Mouse (Mus musculus) hindbrain, embryonic 16.5 days (tissue): ENCODE data around the gene Pappa2. TPM values are rescaled to one million over a fixed set of nuclear protein-coding genes. Genes with fewer than 3 reads are reported as not detected.
A peak's percentile ranks its signal among the peaks of the same experiment; 100 is the strongest.

Experiments used
- ATAC-seq: fragments of 200-750 bp; cut with Nextera tagmentation; 2 replicates; pipeline ENCODE4 v1.8.0; 2017; ENCODE audit warnings: moderate TSS enrichment, moderate library complexity
- H3K27ac ChIP-seq: fragments of 300-500 bp; sonication (generic); 2 replicates; pipeline ENCODE4 v1.5.1; 2014; ENCODE audit warnings: low read depth, mild to moderate bottlenecking, control low read depth, low read length, moderate library complexity
- H3K27me3 ChIP-seq: fragments of 300-500 bp; sonication (generic); replicated peaks from 2 replicates; pipeline ENCODE4 v1.6.1; 2014; ENCODE audit warnings: low read length; ENCODE audit not compliant: control insufficient read depth, insufficient read depth
- H3K36me3 ChIP-seq: fragments of 300-500 bp; sonication (generic); 2 replicates; pipeline ENCODE4 v1.6.1; 2014; ENCODE audit warnings: mild to moderate bottlenecking, low read length, moderate library complexity, mixed read lengths; ENCODE audit not compliant: control insufficient read depth, insufficient read depth
- H3K4me1 ChIP-seq: fragments of 300-500 bp; sonication (generic); 2 replicates; pipeline ENCODE4 v1.6.1; 2014; ENCODE audit warnings: low read depth, low read length; ENCODE audit not compliant: control insufficient read depth, insufficient read depth
- H3K4me2 ChIP-seq: fragments of 300-500 bp; sonication (generic); 2 replicates; pipeline ENCODE4 v1.6.1; 2014; ENCODE audit warnings: mild to moderate bottlenecking, low read length, control low read depth, moderate library complexity
- H3K4me3 ChIP-seq: fragments of 300-500 bp; sonication (generic); 2 replicates; pipeline ENCODE4 v1.5.1; 2014; ENCODE audit warnings: mild to moderate bottlenecking, low read length, control low read depth, moderate library complexity
- H3K9ac ChIP-seq: fragments of 300-500 bp; sonication (generic); 2 replicates; pipeline ENCODE4 v1.6.1; 2014; ENCODE audit warnings: low read depth, mild to moderate bottlenecking, control low read depth, low read length, moderate library complexity
- H3K9me3 ChIP-seq: fragments of 300-500 bp; sonication (generic); 2 replicates; pipeline ENCODE4 v1.6.1; 2014; ENCODE audit warnings: mild to moderate bottlenecking, low read length, moderate library complexity; ENCODE audit not compliant: control insufficient read depth
- WGBS: fragments of 180-500 bp; shearing (Covaris S2); extraction: QIAGEN DNeasy Blood & Tissue Kit; methylation state at CpG from one replicate; pipeline ENCODE4 v1.1.7; 2014; 5-methylcytosine and 5-hydroxymethylcytosine counted together
- polyA plus RNA-seq: library from polyadenylated mRNA; unstranded; fragments of >200 nt; fragmentation: Nextera tagmentation; extraction: Ambion mirVana; gene quantifications from 2 replicates; pipeline ENCODE4 v1.2.1, GENCODE M21; 2015

Pappa2 gene
- polyA plus RNA-seq, 1 experiment from 2014 or later, result 0.79 TPM

DNA sequence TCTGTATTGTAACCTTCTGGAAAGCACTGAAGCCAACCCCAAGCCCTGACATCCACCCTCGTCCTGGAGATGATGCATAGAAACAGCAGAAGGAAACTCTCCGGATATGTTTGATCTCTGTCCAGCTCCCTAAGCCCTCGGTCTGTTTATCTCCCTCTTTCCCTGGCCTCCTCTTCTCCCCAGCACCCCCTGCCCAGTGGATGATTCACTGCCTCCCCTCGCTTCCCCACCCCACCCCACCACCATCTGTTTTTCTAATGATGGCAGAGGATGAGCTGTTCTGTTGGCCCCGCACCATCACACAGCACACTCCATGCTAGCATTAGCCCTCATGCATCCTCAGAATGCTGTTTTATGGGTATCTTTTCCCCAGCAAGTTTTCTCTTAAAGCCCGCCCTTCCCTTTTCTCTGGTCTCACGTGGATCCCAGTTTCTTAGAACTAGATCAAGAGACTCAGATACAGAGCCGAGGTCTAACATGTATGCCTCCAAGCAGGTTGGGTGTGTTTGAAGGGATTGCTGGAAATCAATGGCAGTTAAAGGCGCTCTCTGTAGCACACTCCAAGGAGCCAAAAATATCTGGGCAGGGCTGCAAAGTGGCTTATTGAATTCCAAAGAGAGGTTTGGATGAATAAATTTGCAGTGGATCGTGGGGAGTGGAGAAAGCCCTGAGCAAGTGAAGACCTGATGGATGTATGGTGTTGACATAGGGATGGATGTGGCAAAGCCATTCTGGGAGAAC lies 231.8 kb downstream of the Pappa2 start:
- H3K36me3 ChIP-seq, result no peaks in the 10 kb centered on the region
- H3K4me2 ChIP-seq, result no peak overlapping the region
- H3K9me3 ChIP-seq, result no peaks in the 10 kb centered on the region
- peak; percentile 75 for ATAC-seq
- H3K4me3 ChIP-seq, result no peak overlapping the region
- no peaks in the 10 kb centered on the region for H3K4me1 ChIP-seq
- H3K9ac ChIP-seq, result no peak overlapping the region
- H3K27me3 ChIP-seq, result no peaks in the 10 kb centered on the region
- 65% methylated on average over 10 of the region's 10 CpGs for WGBS
- no peak overlapping the region for H3K27ac ChIP-seq

DNA sequence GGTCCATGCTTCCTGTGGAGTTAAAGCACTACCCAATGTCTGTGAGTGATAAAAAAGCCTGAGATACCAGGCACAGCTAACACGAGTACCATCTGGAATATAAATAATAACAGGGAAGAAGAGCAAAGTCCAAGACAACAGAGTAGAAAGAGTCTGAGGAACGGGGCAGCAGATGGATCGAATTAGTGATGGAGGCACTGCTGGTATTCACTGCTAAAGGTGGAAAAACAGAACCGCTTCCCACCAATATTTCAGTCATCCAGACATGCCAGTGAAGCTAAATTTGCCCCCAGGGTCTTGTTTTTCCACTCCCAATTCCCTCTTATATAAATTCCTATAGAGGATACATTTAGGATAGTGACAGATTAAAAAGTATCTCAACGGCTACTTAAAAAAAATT lies 238.8 kb downstream of the Pappa2 start:
- no peak overlapping the region for H3K4me3 ChIP-seq
- no peaks in the 10 kb centered on the region for H3K9me3 ChIP-seq
- no peaks in the 10 kb centered on the region for H3K36me3 ChIP-seq
- WGBS, result 78% methylated on average over 5 of the region's 5 CpGs
- H3K4me2 ChIP-seq, result no peak overlapping the region
- H3K27me3 ChIP-seq, result no peaks in the 10 kb centered on the region
- no peak for ATAC-seq
- no peaks in the 10 kb centered on the region for H3K4me1 ChIP-seq
- H3K27ac ChIP-seq, result no peak overlapping the region
- no peak overlapping the region for H3K9ac ChIP-seq

DNA sequence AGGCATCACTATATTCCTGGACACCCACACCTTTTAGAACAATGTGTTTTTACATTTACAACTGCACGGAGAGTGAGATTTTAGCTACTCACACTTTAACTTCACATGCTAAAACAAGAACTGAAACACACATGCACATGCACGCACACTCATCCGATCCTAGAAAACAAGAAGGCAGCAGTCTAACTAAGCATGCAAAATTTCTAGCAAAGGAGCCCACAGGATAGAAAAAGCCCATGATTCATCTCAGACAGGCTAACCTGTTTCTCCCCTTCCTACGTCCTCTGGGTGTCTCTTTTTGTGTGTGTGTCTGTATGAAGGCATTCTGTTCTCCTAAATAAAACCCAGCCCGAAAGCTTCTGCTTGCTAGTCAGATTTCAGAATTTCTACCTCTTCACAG lies 239.3 kb downstream of the Pappa2 start:
- Histone ChIP-seq H3K27me3 (no peaks in the 10 kb centered on the region), H3K27ac (no peak overlapping the region), H3K4me3 (no peak overlapping the region), H3K36me3 (no peaks in the 10 kb centered on the region), H3K4me1 (no peaks in the 10 kb centered on the region), H3K9ac (no peak overlapping the region), H3K9me3 (no peaks in the 10 kb centered on the region), H3K4me2 (no peak overlapping the region)
- ATAC-seq, result no peak
- WGBS, result 89% methylated on average over 5 of the region's 5 CpGs

DNA sequence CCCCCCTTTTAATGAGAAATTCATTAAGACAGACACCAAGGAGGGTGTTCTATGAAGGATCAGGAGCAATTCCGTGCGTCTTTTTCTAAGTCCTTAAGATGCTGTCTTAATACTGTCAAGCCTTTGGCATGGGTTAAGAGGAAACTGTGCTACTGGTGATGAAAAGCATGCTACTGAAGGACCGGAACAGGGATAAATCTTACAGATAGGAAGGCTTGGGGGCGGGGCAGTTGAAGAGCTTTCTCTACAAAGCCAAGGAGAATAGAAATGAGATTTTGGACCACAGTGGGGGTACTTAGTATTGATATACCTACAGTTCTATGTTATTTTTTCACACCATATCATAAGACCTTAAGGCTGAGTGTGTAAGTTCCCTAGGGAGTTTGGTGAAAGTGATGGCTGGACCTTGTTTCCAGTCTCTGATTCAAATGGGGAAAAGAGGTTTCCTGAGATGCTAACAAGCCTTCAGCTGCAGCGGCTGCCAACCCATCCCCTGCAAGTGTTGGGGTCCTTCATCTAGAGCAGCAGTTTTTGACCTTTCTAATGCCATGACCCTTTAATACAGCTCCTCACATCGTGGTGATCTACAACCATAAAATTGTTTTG lies 240.0 kb downstream of the Pappa2 start:
- H3K9ac ChIP-seq, result no peak overlapping the region
- H3K36me3 ChIP-seq, result no peaks in the 10 kb centered on the region
- H3K27ac ChIP-seq, result no peak overlapping the region
- H3K9me3 ChIP-seq, result no peaks in the 10 kb centered on the region
- no peaks in the 10 kb centered on the region for H3K27me3 ChIP-seq
- H3K4me1 ChIP-seq, result no peaks in the 10 kb centered on the region
- H3K4me2 ChIP-seq, result no peak overlapping the region
- no peak overlapping the region for H3K4me3 ChIP-seq
- no peak for ATAC-seq
- 81% methylated on average over 6 of the region's 6 CpGs for WGBS

DNA sequence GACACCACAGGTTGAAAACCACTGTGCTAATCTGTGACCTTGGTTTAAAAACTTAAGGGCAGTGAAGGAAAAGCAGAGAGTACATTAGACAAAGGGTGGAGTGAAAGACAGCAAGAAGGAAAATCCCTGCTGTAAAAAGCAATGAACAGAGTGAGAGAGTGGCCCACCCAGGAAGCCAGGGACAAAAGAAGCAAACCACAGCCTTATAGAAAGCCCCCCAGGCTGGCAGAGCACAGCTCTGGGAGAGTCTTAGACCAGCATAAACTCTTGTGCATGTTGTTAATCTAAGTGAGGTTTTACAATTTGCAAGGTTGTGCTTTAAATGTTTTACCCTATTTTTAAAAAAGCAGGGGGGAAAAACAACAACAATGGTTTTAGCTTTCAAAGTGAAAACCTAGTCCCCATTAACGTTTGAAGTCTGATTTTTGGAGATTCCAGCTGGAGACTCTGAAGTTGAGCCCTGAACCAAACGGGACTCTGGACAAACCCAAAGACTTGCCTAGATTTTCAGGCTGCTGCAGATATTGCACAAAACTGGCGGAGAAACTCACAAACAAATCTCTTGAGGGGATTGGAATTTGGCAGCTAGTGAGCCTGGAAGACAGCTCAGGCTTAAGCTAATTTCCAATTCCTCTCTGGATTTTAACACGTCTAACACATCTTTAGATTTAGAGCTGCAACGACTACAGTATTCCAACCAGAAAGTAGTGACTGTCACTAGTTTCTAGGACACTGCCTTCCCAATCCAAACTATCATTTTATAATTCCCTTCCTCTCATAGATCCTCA lies 241.0 kb downstream of the Pappa2 start:
- Histone ChIP-seq H3K4me3 (no peak overlapping the region), H3K9ac (no peak overlapping the region), H3K36me3 (no peaks in the 10 kb centered on the region), H3K4me2 (no peak overlapping the region), H3K27ac (no peak overlapping the region), H3K4me1 (no peaks in the 10 kb centered on the region), H3K27me3 (no peaks in the 10 kb centered on the region), H3K9me3 (no peaks in the 10 kb centered on the region)
- 38% methylated on average over 5 of the region's 5 CpGs for WGBS
- no peak for ATAC-seq

DNA sequence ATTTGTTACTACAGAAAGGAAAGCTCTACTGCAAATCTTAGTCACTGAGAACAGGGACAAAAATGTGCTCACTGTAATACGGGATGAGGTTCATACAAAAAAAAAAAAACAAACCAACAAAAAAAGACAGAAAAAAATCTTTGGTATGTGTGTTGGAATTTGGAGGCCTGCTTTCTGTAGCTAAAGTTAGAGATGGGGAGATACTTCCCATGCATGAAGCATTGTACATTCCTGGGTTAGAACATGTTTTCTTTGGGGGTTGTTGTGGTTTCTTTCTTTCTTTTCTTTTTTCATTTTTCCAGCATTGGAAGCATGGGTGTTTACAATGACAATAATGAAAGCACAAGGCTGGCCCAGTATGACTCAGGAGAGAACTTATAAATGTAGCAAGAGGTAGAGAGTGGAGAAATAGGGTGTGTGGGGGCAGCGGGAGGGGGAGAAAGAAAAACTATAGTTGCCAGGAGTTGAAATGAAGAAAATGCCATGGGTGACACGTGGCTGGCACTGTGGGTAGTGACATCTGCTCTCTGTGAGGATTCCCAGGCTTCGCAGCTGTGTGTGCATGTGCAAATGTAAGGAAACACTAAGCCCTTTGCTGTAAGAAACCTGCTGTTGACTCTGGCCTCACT lies 247.3 kb downstream of the Pappa2 start:
- Histone ChIP-seq H3K9me3 (no peaks in the 10 kb centered on the region), H3K4me2 (no peak overlapping the region), H3K9ac (no peak overlapping the region), H3K27ac (no peak overlapping the region), H3K27me3 (no peaks in the 10 kb centered on the region), H3K36me3 (no peaks in the 10 kb centered on the region), H3K4me1 (no peaks in the 10 kb centered on the region), H3K4me3 (no peak overlapping the region)
- no peak for ATAC-seq
- 55% methylated on average over 4 of the region's 4 CpGs for WGBS

DNA sequence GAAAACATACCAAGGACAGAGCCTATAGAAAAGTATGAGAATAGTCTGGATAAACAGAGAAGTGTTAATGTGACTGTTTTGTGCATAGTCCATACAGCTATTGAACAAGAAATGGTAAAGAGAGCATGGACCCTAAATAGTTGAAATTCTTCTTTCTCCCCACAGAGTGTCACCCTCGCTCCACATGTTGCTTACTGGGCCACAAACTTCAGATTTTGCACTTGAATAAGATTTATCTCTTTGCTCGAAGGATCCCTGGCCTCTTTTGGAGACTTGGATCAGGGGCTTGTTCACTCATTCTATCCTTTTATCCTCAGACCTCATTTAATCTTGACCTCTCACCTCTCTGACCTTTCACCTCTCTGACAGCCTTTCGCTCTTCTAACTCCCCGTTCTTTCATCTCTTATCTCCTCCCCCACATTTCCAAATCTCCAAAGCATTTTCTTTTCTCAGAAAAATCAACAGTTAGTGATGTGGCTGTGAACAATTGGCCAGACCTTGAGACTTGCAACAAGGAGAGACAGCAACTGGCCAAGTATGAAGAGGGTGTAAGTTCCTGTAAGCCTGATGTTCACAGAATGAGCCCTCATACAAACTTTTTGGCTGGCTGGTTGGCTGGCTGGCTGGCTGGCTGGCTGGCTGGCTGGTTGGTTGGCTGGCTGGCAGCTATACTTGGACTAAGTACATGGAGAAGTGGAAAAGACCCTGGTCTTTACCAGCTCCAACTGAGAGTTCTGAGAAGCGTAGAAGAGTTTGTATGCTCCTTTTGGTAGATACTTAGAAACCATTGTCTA lies 266.8 kb downstream of the Pappa2 start:
- Histone ChIP-seq H3K36me3 (no peaks in the 10 kb centered on the region), H3K4me1 (no peaks in the 10 kb centered on the region), H3K4me2 (no peak overlapping the region), H3K4me3 (no peak overlapping the region), H3K27ac (no peak overlapping the region), H3K9me3 (no peaks in the 10 kb centered on the region), H3K9ac (no peak overlapping the region), H3K27me3 (no peaks in the 10 kb centered on the region)
- ATAC-seq, result peak; percentile 65; the same call in 1 of the 2 replicates
- WGBS, result 36% methylated on average over 5 of the region's 5 CpGs

DNA sequence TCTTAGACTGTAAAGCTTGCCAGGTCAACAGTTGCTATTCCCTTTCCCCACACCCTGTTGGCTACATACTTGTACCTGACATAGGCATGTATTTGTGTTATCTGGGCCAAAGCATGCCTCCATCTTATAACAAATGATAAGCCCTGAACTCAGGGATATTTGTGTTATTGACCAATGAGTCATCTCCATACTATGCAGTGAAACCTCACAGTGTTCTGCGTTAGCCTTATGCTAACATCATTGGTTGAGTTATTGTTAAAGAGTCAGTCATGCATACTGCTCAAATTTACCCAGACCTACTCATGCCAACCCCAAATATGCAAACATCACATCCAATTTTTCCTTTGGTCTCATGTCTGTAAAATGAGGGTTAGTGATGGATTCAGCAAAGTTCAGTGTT lies 279.0 kb downstream of the Pappa2 start:
- no peak overlapping the region for H3K27ac ChIP-seq
- no peak overlapping the region for H3K4me3 ChIP-seq
- H3K9ac ChIP-seq, result no peak overlapping the region
- H3K36me3 ChIP-seq, result no peaks in the 10 kb centered on the region
- no peaks in the 10 kb centered on the region for H3K9me3 ChIP-seq
- WGBS, result 97% methylated on average over 1 of the region's 1 CpGs
- H3K4me2 ChIP-seq, result no peak overlapping the region
- no peaks in the 10 kb centered on the region for H3K4me1 ChIP-seq
- H3K27me3 ChIP-seq, result no peaks in the 10 kb centered on the region
- ATAC-seq, result no peak
